Mouse (Mus musculus): ENCODE results near the gene Pcdh18. TPM values are rescaled to one million over a fixed set of nuclear protein-coding genes. Genes with fewer than 3 reads are reported as not detected.

Gene Pcdh18
- 29.4 and 55.6 TPM in 2 replicates for polyA plus RNA-seq (2012; rRNA removed)

DNA sequence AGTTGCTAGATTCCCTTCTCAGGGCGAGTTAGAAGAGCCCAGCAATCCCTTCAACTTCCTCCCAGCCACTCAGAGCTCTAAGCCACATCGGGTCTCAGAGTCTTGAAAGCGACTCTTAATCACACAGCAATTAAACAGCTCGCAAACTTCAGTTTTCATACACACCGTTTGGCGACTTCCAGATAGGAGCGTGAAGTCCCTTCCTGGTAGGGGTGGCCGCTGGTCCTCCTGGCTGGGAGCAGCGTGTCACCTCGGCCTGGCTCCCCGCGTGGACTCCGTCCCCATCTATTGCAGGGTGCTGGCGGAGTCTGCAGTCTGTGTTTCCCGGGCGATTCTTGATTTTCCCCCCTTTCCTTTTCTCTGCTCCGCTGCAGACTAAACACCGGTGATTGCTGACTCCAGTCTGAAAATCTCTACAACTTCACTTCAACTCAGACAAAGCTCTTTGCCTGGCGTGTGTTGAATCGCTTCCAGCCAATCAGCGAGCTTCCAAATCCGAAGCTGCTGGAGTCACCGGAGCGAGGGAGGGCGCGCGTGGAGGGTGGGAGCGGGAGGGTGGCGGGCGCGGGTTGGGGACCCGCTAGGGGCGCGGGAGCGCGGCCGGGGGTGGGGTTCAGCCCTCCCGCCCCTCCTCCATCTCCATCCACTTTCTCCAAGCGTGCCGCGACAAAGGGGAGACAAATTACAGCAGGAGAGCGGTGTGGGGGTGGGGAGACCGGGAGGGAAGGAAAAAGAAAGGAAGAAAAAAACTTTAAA is at the start of gene Pcdh18:
Gene Pcdh18 (minus strand): TSS at position 456 of the 756 bp plus-strand sequence.

All from central nervous system, embryonic 11.5 days (tissue).